Mouse (Mus musculus): Measurements from ENCODE around the gene Gm10273. TPM values are rescaled to one million over a fixed set of nuclear protein-coding genes. Genes with fewer than 3 reads are reported as not detected.

The Gm10273 gene
- polyA plus RNA-seq, 1 experiment from 2014 or later, result 3.5 TPM

- H3K9ac ChIP-seq (replicated peaks), result no peak overlapping the region
- no peaks in the 10 kb centered on the region for H3K4me1 ChIP-seq
- no peak overlapping the region for H3K4me2 ChIP-seq (replicated peaks)
- no peaks in the 10 kb centered on the region for H3K9me3 ChIP-seq
- H3K4me3 ChIP-seq, result no peak overlapping the region
- no peak for ATAC-seq (ENCODE audit: low FRiP score, low read depth)
- no peaks in the 10 kb centered on the region for H3K36me3 ChIP-seq
- no peak overlapping the region for H3K27ac ChIP-seq (replicated peaks)
- WGBS, result 80% methylated on average over 6 of the region's 6 CpGs
- H3K27me3 ChIP-seq, result no peaks in the 10 kb centered on the region
Measured at GRCm38 (mm10) chr10:59408499-59408898, 13.1 kb downstream of the Gm10273 start.

GRCm38 (mm10) chr10:59410264-59410663, 14.8 kb downstream of the Gm10273 start:
- H3K4me1 ChIP-seq, result no peaks in the 10 kb centered on the region
- 86% methylated on average over 12 of the region's 12 CpGs for WGBS
- H3K4me3 ChIP-seq, result no peak overlapping the region
- H3K9ac ChIP-seq (replicated peaks), result no peak overlapping the region
- H3K9me3 ChIP-seq, result no peaks in the 10 kb centered on the region
- no peaks in the 10 kb centered on the region for H3K36me3 ChIP-seq
- ATAC-seq (ENCODE audit: low FRiP score, low read depth), result no peak
- H3K27ac ChIP-seq (replicated peaks), result no peak overlapping the region
- no peaks in the 10 kb centered on the region for H3K27me3 ChIP-seq
- no peak overlapping the region for H3K4me2 ChIP-seq (replicated peaks)

DNA sequence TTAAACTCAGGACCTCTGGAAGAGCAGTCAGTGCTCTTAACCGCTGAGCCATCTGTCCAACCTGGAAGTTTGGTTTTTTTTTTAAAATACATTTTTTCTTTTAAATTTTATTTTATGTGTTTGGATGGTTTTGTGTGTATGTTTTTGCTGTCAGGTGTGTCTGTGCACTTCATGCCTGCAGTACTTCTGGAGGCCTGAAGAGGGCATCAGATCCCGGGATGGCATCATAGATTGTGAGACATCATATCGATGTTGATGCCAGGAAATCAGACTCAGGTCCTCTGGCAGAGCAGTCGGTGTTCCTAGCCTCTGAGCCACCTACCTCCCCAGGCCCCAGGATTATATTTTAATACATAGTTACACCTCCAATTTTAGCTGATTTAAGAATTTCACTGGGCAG, 18.3 kb downstream of the Gm10273 start:
- no peak for ATAC-seq (ENCODE audit: low FRiP score, low read depth)
- 88% methylated on average over 4 of the region's 4 CpGs for WGBS
- H3K27ac ChIP-seq (replicated peaks), result no peak overlapping the region

GRCm38 (mm10) chr10:59416623-59417022, 21.2 kb downstream of the Gm10273 start:
- Histone ChIP-seq H3K27ac (replicated peaks) (no peak overlapping the region), H3K4me2 (replicated peaks) (no peak overlapping the region), H3K27me3 (no peaks in the 10 kb centered on the region), H3K4me1 (no peaks in the 10 kb centered on the region), H3K9ac (replicated peaks) (no peak overlapping the region), H3K4me3 (no peak overlapping the region), H3K36me3 (no peaks in the 10 kb centered on the region), H3K9me3 (no peaks in the 10 kb centered on the region)
- 86% methylated on average over 3 of the region's 3 CpGs for WGBS
- no peak for ATAC-seq (ENCODE audit: low FRiP score, low read depth)

More for the DNA sequence above, 18.3 kb downstream of the Gm10273 start:
- Histone ChIP-seq H3K4me1 (no peaks in the 10 kb centered on the region), H3K4me2 (replicated peaks) (no peak overlapping the region), H3K4me3 (no peak overlapping the region), H3K27me3 (no peaks in the 10 kb centered on the region), H3K9me3 (no peaks in the 10 kb centered on the region), H3K36me3 (no peaks in the 10 kb centered on the region), H3K9ac (replicated peaks) (no peak overlapping the region)

DNA sequence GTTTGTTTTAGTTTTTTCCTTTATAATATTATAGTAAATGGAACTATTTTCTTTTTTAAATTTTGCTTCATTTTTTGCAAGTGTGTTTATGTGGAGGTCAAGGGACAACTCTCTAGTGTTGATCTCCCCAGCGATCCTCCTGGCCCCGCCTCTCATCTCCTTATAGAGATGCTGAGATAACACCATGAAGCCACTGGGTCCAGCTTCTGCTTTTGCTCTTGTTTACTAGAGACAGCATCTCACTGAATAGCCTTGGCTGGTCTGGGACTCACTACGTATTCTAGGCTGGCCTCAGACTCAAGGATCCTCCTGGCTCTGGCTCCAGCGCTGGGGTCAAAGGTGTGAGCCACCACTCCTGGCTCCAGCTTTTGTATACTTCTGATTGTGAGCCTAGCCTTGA, 24.1 kb downstream of the Gm10273 start:
- Histone ChIP-seq H3K9me3 (no peaks in the 10 kb centered on the region), H3K4me3 (no peak overlapping the region), H3K4me2 (replicated peaks) (no peak overlapping the region), H3K36me3 (no peaks in the 10 kb centered on the region), H3K9ac (replicated peaks) (no peak overlapping the region), H3K27me3 (no peaks in the 10 kb centered on the region), H3K27ac (replicated peaks) (no peak overlapping the region), H3K4me1 (no peaks in the 10 kb centered on the region)
- 92% methylated on average over 4 of the region's 4 CpGs for WGBS
- ATAC-seq (ENCODE audit: low FRiP score, low read depth), result no peak

DNA sequence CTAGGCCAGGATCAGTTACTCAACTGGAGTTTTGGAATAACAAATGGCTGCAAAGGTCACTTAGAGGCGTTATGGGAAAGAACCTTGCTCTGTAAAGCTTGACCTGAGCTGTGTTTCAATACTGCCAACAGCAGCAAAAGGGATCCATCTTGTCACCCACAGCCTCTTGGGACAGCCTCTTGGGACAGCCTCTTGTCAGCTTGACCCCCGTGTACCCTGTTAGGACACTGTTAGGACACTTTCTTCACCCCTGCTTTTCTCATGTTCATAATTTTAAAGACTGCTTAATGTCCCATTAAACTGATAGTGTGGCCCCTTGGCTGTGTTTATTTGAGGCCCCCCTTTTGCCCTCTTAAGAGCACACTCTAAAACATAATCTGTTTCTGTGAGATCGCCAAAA, 29.0 kb downstream of the Gm10273 start:
- no peaks in the 10 kb centered on the region for H3K36me3 ChIP-seq
- H3K27me3 ChIP-seq, result no peaks in the 10 kb centered on the region
- no peaks in the 10 kb centered on the region for H3K9me3 ChIP-seq
- H3K27ac ChIP-seq (replicated peaks), result no peak overlapping the region
- H3K9ac ChIP-seq (replicated peaks), result no peak overlapping the region
- no peak for ATAC-seq (ENCODE audit: low FRiP score, low read depth)
- H3K4me3 ChIP-seq, result no peak overlapping the region
- no peaks in the 10 kb centered on the region for H3K4me1 ChIP-seq
- WGBS, result 89% methylated on average over 3 of the region's 3 CpGs
- H3K4me2 ChIP-seq (replicated peaks), result no peak overlapping the region

- Histone ChIP-seq H3K9me3 (no peaks in the 10 kb centered on the region), H3K4me1 (peaks cover 4% of the 10 kb centered on the region; the same call in 1 of the 2 replicates), H3K27me3 (no peaks in the 10 kb centered on the region), H3K36me3 (no peaks in the 10 kb centered on the region), H3K4me3 (no peak overlapping the region), H3K27ac (replicated peaks) (no peak overlapping the region), H3K4me2 (replicated peaks) (no peak overlapping the region), H3K9ac (replicated peaks) (no peak overlapping the region)
- WGBS, result 92% methylated on average over 7 of the region's 7 CpGs
- ATAC-seq (ENCODE audit: low FRiP score, low read depth), result no peak
Measured at GRCm38 (mm10) chr10:59425369-59425768, 29.9 kb downstream of the Gm10273 start.

GRCm38 (mm10) chr10:59426371-59426770, 30.9 kb downstream of the Gm10273 start:
- no peaks in the 10 kb centered on the region for H3K36me3 ChIP-seq
- WGBS, result 87% methylated on average over 4 of the region's 4 CpGs
- H3K4me1 ChIP-seq, result peaks cover 4% of the 10 kb centered on the region; the same call in 1 of the 2 replicates
- no peak overlapping the region for H3K4me2 ChIP-seq (replicated peaks)
- no peak for ATAC-seq (ENCODE audit: low FRiP score, low read depth)
- no peak overlapping the region for H3K9ac ChIP-seq (replicated peaks)
- no peak overlapping the region for H3K4me3 ChIP-seq
- no peak overlapping the region for H3K27ac ChIP-seq (replicated peaks)
- H3K9me3 ChIP-seq, result no peaks in the 10 kb centered on the region
- no peaks in the 10 kb centered on the region for H3K27me3 ChIP-seq

GRCm38 (mm10) chr10:59429448-59430135, 34.2 kb downstream of the Gm10273 start:
- Histone ChIP-seq H3K4me3 (no peak overlapping the region), H3K9ac (replicated peaks) (no peak overlapping the region)
- WGBS, result 87% methylated on average over 16 of the region's 16 CpGs

DNA sequence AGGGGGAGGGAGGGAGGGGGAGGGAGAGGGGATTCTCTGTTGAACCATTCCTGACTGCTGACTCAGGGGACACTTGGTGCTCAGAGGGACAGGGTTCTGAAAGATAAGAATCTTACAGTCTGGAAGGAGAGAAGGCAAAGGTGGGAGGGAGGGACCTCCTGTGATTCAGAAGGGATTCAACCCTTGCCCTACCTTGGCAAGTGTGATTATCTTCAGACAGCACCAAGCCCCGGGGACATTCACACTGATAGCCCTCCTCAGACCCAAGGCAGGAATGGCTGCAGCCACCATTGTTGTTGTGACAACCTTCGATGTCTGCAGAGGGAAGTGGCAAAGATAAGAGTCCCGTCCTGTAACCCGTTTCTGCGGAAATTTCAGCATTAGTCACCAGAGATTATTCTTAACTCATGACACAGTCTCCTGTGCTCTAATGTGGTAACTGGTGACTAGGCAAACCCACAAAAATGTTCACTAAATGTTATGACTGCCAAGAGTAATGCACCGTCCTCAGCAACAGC, 35.3 kb downstream of the Gm10273 start:
- no peak overlapping the region for H3K4me3 ChIP-seq
- ATAC-seq (ENCODE audit: low FRiP score, low read depth), result no peak
- H3K27me3 ChIP-seq, result no peaks in the 10 kb centered on the region
- H3K36me3 ChIP-seq, result no peaks in the 10 kb centered on the region
- H3K9me3 ChIP-seq, result no peaks in the 10 kb centered on the region
- peaks cover 4% of the 10 kb centered on the region; the same call in 1 of the 2 replicates for H3K4me1 ChIP-seq
- WGBS, result 82% methylated on average over 6 of the region's 6 CpGs
- H3K4me2 ChIP-seq (replicated peaks), result no peak overlapping the region
- H3K9ac ChIP-seq (replicated peaks), result no peak overlapping the region
- H3K27ac ChIP-seq (replicated peaks), result no peak overlapping the region

More at GRCm38 (mm10) chr10:59429448-59430135, 34.2 kb downstream of the Gm10273 start:
- Histone ChIP-seq H3K4me2 (replicated peaks) (no peak overlapping the region), H3K9me3 (no peaks in the 10 kb centered on the region), H3K27ac (replicated peaks) (no peak overlapping the region), H3K36me3 (no peaks in the 10 kb centered on the region), H3K27me3 (no peaks in the 10 kb centered on the region), H3K4me1 (peaks cover 4% of the 10 kb centered on the region; the same call in 1 of the 2 replicates)
- ATAC-seq (ENCODE audit: low FRiP score, low read depth), result no peak

GRCm38 (mm10) chr10:59435746-59436145, 40.3 kb downstream of the Gm10273 start:
- Histone ChIP-seq H3K4me2 (replicated peaks) (no peak overlapping the region), H3K4me3 (no peak overlapping the region), H3K9me3 (no peaks in the 10 kb centered on the region), H3K27me3 (no peaks in the 10 kb centered on the region), H3K27ac (replicated peaks) (no peak overlapping the region), H3K9ac (replicated peaks) (no peak overlapping the region), H3K4me1 (no peaks in the 10 kb centered on the region), H3K36me3 (no peaks in the 10 kb centered on the region)
- WGBS, result 93% methylated on average over 18 of the region's 18 CpGs
- ATAC-seq (ENCODE audit: low FRiP score, low read depth), result no peak

DNA sequence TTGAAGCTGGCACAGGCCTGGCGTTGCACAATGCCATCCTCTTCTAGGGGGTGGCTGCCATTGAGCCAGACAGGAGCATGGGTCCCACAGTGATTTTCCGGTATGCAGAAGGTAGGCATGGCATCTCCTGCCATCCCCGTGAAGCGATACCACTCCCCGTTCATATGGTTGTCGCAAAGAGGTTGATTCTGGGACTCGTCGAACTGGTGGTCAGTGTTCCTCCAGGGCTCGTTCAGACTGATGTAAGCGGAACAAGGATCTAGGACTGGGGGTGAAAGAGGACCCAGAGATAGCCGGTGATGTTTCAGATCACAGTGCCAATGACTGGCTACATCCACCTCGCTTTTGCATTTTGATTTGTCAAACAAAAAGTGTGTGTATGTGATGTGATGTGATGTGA, 43.2 kb downstream of the Gm10273 start:
- Histone ChIP-seq H3K4me2 (replicated peaks) (no peak overlapping the region), H3K27ac (replicated peaks) (no peak overlapping the region), H3K4me1 (no peaks in the 10 kb centered on the region), H3K27me3 (no peaks in the 10 kb centered on the region), H3K9me3 (no peaks in the 10 kb centered on the region), H3K36me3 (no peaks in the 10 kb centered on the region), H3K4me3 (no peak overlapping the region), H3K9ac (replicated peaks) (no peak overlapping the region)
- ATAC-seq (ENCODE audit: low FRiP score, low read depth), result no peak
- WGBS, result 92% methylated on average over 12 of the region's 12 CpGs
